Mouse (Mus musculus) small intestine, adult 2 months (tissue): ENCODE data around the gene Adamts14. TPM values are rescaled to one million over a fixed set of nuclear protein-coding genes. Genes with fewer than 3 reads are reported as not detected.

Experiments
- H3K27ac ChIP-seq: fragments of 200-500 bp; 2 replicates; pipeline ENCODE4 v1.5.1; 2012; ENCODE audit warnings: low read depth, low read length, control low read depth, inconsistent platforms; ENCODE audit not compliant: insufficient read depth
- H3K27me3 ChIP-seq: fragments of 200-500 bp; 2 replicates; pipeline ENCODE4 v1.6.1; 2012; ENCODE audit warnings: mild to moderate bottlenecking, moderate library complexity, low read length, inconsistent platforms; ENCODE audit not compliant: control insufficient read depth, insufficient read depth
- H3K36me3 ChIP-seq: fragments of 200-500 bp; 2 replicates; pipeline ENCODE4 v1.6.1; 2012; ENCODE audit warnings: mild to moderate bottlenecking, low read length, control low read depth, inconsistent platforms; ENCODE audit not compliant: control insufficient read depth, insufficient read depth
- H3K4me1 ChIP-seq: fragments of 200-500 bp; 2 replicates; pipeline ENCODE4 v1.6.1; 2012; ENCODE audit warnings: low read length, inconsistent platforms, mixed read lengths; ENCODE audit not compliant: control insufficient read depth, insufficient read depth, insufficient read length
- H3K4me3 ChIP-seq: fragments of 200-500 bp; 2 replicates; pipeline ENCODE4 v1.5.1; 2012; ENCODE audit warnings: low read depth, mild to moderate bottlenecking, control low read depth, inconsistent platforms, low read length, moderate library complexity
- CTCF ChIP-seq: fragments of 200-500 bp; IDR thresholded peaks from 2 replicates; pipeline ENCODE4 v1.5.1; 2012; ENCODE audit warnings: low read depth, mild to moderate bottlenecking, control low read depth, inconsistent platforms, low read length, moderate library complexity, mixed read lengths; ENCODE audit not compliant: insufficient replicate concordance, insufficient read length; ENCODE audit errors: extremely low read depth
- POLR2A ChIP-seq: fragments of 200-500 bp; IDR thresholded peaks from 2 replicates; pipeline ENCODE4 v1.6.1; 2012; ENCODE audit warnings: low read depth, mild to moderate bottlenecking, control low read depth, inconsistent platforms, low read length, moderate library complexity
- whole genome bisulfite sequencing: fragments of 180-500 bp; shearing (Covaris S2); methylation state at CpG from one replicate; pipeline ENCODE4 v1.1.7; 2018; 5-methylcytosine and 5-hydroxymethylcytosine counted together
- polyA plus RNA-seq: library from polyadenylated mRNA; depleted of rRNA; stranded (reverse); fragments of >200 nt; gene quantifications from 2 replicates; pipeline ENCODE4 v1.2.3, GENCODE M21; 2012; rRNA removed

The Adamts14 gene
- polyA plus RNA-seq, 1 experiment: 1.8 TPM

- 85% methylated on average over 2 of the region's 2 CpGs for WGBS
- TF ChIP-seq CTCF: no peak
- TF ChIP-seq POLR2A: no peak
Observed at GRCm38 (mm10) chr10:61156453-61156852, 116.8 kb downstream of the Adamts14 start.

GRCm38 (mm10) chr10:61155611-61156010, 117.6 kb downstream of the Adamts14 start:
- H3K4me1 ChIP-seq: no peaks in the 10 kb centered on the region
- no peaks in the 10 kb centered on the region for H3K27me3 ChIP-seq
- no peak overlapping the region for H3K27ac ChIP-seq
- H3K36me3 ChIP-seq: no peaks in the 10 kb centered on the region
- H3K4me3 ChIP-seq: no peak overlapping the region
- 83% methylated on average over 3 of the region's 3 CpGs for WGBS
- TF ChIP-seq CTCF: no peak
- TF ChIP-seq POLR2A: no peak

More at GRCm38 (mm10) chr10:61156453-61156852, 116.8 kb downstream of the Adamts14 start:
- H3K27ac ChIP-seq: no peak overlapping the region
- H3K36me3 ChIP-seq: no peaks in the 10 kb centered on the region
- H3K4me3 ChIP-seq: no peak overlapping the region
- H3K4me1 ChIP-seq: no peaks in the 10 kb centered on the region
- H3K27me3 ChIP-seq: no peaks in the 10 kb centered on the region

- Histone ChIP-seq H3K4me1 (no peaks in the 10 kb centered on the region; the same call in 1 of the 2 replicates), H3K36me3 (no peaks in the 10 kb centered on the region), H3K4me3 (no peak overlapping the region), H3K27me3 (no peaks in the 10 kb centered on the region), H3K27ac (no peak overlapping the region)
- TF ChIP-seq CTCF: no peak
- no peak for TF ChIP-seq POLR2A
Observed at GRCm38 (mm10) chr10:61152131-61152530, 121.1 kb downstream of the Adamts14 start.

GRCm38 (mm10) chr10:61150616-61151015, 122.6 kb downstream of the Adamts14 start:
- Histone ChIP-seq H3K4me1 (peaks cover 1% of the 10 kb centered on the region; the same call in 1 of the 2 replicates), H3K27me3 (no peaks in the 10 kb centered on the region), H3K36me3 (no peaks in the 10 kb centered on the region), H3K27ac (no peak overlapping the region), H3K4me3 (no peak overlapping the region)
- TF ChIP-seq CTCF (no peak), POLR2A (no peak)
- 33% methylated on average over 6 of the region's 6 CpGs for WGBS

GRCm38 (mm10) chr10:61149476-61149875, 123.8 kb downstream of the Adamts14 start:
- 49% methylated on average over 3 of the region's 3 CpGs for WGBS
- Histone ChIP-seq H3K4me3 (no peak overlapping the region), H3K27me3 (no peaks in the 10 kb centered on the region), H3K27ac (peak overlapping the region; percentile 74; the same call in 1 of the 2 replicates), H3K4me1 (peaks cover 4% of the 10 kb centered on the region; the same call in 1 of the 2 replicates), H3K36me3 (no peaks in the 10 kb centered on the region)
- TF ChIP-seq POLR2A: no peak
- no peak for TF ChIP-seq CTCF

- Histone ChIP-seq H3K27me3 (no peaks in the 10 kb centered on the region), H3K36me3 (peaks cover 3% of the 10 kb centered on the region; the same call in 1 of the 2 replicates), H3K4me1 (peaks cover 4% of the 10 kb centered on the region; the same call in 1 of the 2 replicates), H3K27ac (peak within 1 kb of the TSS; percentile 91), H3K4me3 (peak within 1 kb of the TSS; percentile 99)
- TF ChIP-seq CTCF: peak; percentile 88
- TF ChIP-seq POLR2A: peak; percentile 91
- under 1% methylated on average over 82 of the region's 82 CpGs for WGBS
Observed at GRCm38 (mm10) chr10:61147157-61148040, 125.8 kb downstream of the Adamts14 start, which contains the start of gene Sgpl1. Gene Sgpl1, minus strand, starts transcription at chr10:61147703.

Other genes starting within 250 kb of the Adamts14 start
- gene Pcbd1, start 184.1 kb downstream of the Adamts14 start, polyA plus RNA-seq: 14.7 and 21.0 TPM in 2 replicates
- 18.0 and 137 TPM in 2 replicates for gene Sgpl1, start 125.7 kb downstream of the Adamts14 start, polyA plus RNA-seq
- not detected in 2 replicates for gene Tbata, start 101.5 kb downstream of the Adamts14 start, polyA plus RNA-seq
- gene Prf1, start 24.4 kb upstream of the Adamts14 start, polyA plus RNA-seq: 0.65 and 1.3 TPM in 2 replicates
- gene Pald1, start 110.1 kb upstream of the Adamts14 start, polyA plus RNA-seq: 3.0 and 3.2 TPM in 2 replicates
- gene Nodal, start 144.5 kb upstream of the Adamts14 start, polyA plus RNA-seq: 0.13 TPM in 1 of 2 replicates, not detected in the other
- gene Eif4ebp2, start 179.2 kb upstream of the Adamts14 start, polyA plus RNA-seq: 71.2 and 131 TPM in 2 replicates
- gene Lrrc20, start 202.4 kb upstream of the Adamts14 start, polyA plus RNA-seq: 6.0 and 7.4 TPM in 2 replicates